Mouse (Mus musculus): ENCODE data around the gene Apex2. TPM values are rescaled to one million over a fixed set of nuclear protein-coding genes. Genes with fewer than 3 reads are reported as not detected.

The Apex2 gene
- polyA plus RNA-seq, 1 experiment from 2014 or later: 21.1 TPM

DNA sequence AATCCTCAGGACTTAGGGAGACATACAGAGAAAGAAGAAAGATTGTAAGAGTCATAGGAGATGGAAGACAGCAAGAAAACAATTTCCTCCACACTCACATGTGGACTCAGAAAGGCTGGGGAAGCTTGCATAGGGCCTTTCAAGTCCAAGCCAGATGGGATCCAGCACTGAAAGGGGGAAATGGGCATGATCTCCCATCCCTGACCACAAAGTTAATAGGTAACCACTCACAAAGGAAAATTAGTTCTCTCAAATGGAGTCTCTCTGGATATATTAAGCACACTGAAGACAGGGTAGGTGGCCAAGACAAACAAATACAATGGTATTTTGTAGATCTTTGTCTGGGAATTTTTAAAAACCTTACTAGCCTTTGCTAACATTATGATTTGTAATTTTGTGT lies 7.7 kb downstream of the Apex2 start:
- no peaks in the 10 kb centered on the region for H3K27me3 ChIP-seq (ENCODE audit: control insufficient read depth, insufficient read depth, low read length)
- no peak for ATAC-seq (ENCODE audit: low FRiP score)
- no peak overlapping the region for H3K4me3 ChIP-seq (ENCODE audit: low read depth, low read length)
- no peak overlapping the region for H3K9ac ChIP-seq (ENCODE audit: low read length)
- H3K4me1 ChIP-seq (ENCODE audit: control insufficient read depth, insufficient read depth, low read length): no peaks in the 10 kb centered on the region
- H3K9me3 ChIP-seq (ENCODE audit: control insufficient read depth, low read length): no peaks in the 10 kb centered on the region
- H3K36me3 ChIP-seq (ENCODE audit: control insufficient read depth, insufficient read depth, low read length): peaks cover 10% of the 10 kb centered on the region; the same call in 1 of the 2 replicates
- no peak overlapping the region for H3K4me2 ChIP-seq
- H3K27ac ChIP-seq (ENCODE audit: low read depth, low read length): no peak overlapping the region
- DNase-seq (ENCODE audit: low spot score, missing footprints): no peak

DNA sequence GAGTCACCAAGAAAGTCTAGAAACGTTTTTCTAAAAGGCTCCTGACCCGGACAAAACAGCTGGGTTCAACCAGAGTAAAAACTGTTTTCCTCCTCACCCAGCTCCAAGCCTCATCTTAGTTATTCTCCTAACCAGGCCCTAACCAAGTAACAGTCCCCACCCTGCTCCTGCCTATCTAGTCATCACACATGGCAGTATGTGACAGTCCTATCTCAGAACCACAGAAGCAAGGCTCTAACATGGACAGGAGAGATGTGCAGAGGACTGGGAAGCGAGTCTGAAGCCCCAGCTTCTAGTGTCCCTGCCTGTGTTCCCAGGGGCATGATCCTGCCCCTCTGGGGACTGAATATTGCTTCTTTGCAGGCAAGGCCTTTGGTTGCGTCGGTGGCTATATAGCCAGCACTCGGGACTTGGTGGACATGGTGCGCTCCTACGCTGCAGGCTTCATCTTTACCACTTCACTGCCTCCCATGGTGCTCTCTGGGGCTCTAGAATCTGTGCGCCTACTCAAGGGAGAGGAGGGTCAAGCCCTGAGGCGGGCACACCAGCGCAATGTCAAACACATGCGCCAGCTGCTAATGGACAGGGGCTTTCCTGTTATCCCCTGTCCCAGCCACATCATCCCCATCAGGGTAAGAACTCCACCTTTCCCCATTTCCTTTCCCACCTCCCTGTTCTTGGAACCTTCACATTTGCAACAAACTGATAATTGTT lies 24.9 kb downstream of the Apex2 start:
- no peaks in the 10 kb centered on the region for H3K4me1 ChIP-seq (ENCODE audit: control insufficient read depth, insufficient read depth, low read length)
- 93% methylated on average over 12 of the region's 12 CpGs for WGBS
- no peaks in the 10 kb centered on the region for H3K36me3 ChIP-seq (ENCODE audit: control insufficient read depth, insufficient read depth, low read length)
- H3K27ac ChIP-seq (ENCODE audit: low read depth, low read length): no peak overlapping the region
- no peaks in the 10 kb centered on the region for H3K27me3 ChIP-seq (ENCODE audit: control insufficient read depth, insufficient read depth, low read length)
- DNase-seq (ENCODE audit: low spot score, missing footprints) (no peak), ATAC-seq (ENCODE audit: low FRiP score) (no peak)
- H3K9me3 ChIP-seq (ENCODE audit: control insufficient read depth, low read length): no peaks in the 10 kb centered on the region
- no peak overlapping the region for H3K4me2 ChIP-seq
- no peak overlapping the region for H3K4me3 ChIP-seq (ENCODE audit: low read depth, low read length)
- no peak overlapping the region for H3K9ac ChIP-seq (ENCODE audit: low read length)

DNA sequence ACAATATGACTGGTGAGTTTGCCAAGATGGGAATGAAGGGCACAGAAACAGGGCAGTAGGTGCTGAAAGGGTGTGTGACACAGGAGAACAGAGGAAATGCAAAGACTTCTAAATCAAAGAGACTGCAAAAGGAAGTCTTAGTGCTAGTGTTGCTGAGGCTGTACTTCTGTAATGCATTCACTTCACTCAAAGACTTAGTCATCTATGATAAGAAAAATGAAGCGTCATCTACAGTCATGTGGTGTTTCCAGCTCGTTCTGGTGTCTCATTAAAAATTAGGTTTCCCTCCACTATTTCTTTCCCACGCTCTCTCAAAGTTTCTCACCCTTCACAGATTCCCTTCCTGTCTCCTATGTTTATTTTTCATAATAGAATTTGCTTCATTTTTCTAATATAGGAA lies 35.6 kb downstream of the Apex2 start:
- Histone ChIP-seq H3K4me3 (ENCODE audit: low read depth, low read length) (no peak overlapping the region), H3K27ac (ENCODE audit: low read depth, low read length) (no peak overlapping the region), H3K36me3 (ENCODE audit: control insufficient read depth, insufficient read depth, low read length) (no peaks in the 10 kb centered on the region), H3K9ac (ENCODE audit: low read length) (no peak overlapping the region), H3K27me3 (ENCODE audit: control insufficient read depth, insufficient read depth, low read length) (0 out of 2 replicates have a peak, but pooled peaks cover 2% of the 10 kb centered on the region), H3K9me3 (ENCODE audit: control insufficient read depth, low read length) (no peaks in the 10 kb centered on the region), H3K4me1 (ENCODE audit: control insufficient read depth, insufficient read depth, low read length) (no peaks in the 10 kb centered on the region), H3K4me2 (no peak overlapping the region)
- 82% methylated on average over 3 of the region's 3 CpGs for WGBS
- no peak for DNase-seq (ENCODE audit: low spot score, missing footprints)
- ATAC-seq (ENCODE audit: low FRiP score): no peak

DNA sequence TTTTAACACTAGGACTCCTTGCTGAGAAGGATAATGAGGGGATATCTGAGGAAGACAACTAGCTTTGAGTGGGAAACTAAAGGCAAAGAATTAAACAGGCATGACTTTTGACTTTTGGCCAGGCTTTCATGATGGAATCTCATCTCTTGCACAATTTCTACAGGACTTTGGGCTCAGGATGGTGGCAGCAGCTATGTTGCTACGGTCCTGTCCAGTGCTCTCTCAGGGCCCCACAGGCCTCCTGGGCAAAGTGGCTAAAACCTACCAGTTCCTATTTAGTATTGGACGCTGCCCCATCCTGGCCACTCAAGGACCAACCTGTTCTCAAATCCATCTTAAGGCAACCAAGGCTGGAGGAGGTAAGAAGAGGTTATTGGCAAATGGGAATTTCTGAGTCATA lies 37.7 kb downstream of the Apex2 start:
- Histone ChIP-seq H3K4me3 (ENCODE audit: low read depth, low read length) (no peak overlapping the region), H3K4me2 (no peak overlapping the region), H3K9me3 (ENCODE audit: control insufficient read depth, low read length) (no peaks in the 10 kb centered on the region), H3K27me3 (ENCODE audit: control insufficient read depth, insufficient read depth, low read length) (0 out of 2 replicates have a peak, but pooled peaks cover 2% of the 10 kb centered on the region), H3K9ac (ENCODE audit: low read length) (no peak overlapping the region), H3K27ac (ENCODE audit: low read depth, low read length) (no peak overlapping the region), H3K4me1 (ENCODE audit: control insufficient read depth, insufficient read depth, low read length) (no peaks in the 10 kb centered on the region), H3K36me3 (ENCODE audit: control insufficient read depth, insufficient read depth, low read length) (no peaks in the 10 kb centered on the region)
- DNase-seq (ENCODE audit: low spot score, missing footprints) (no peak), ATAC-seq (ENCODE audit: low FRiP score) (no peak)
- 90% methylated on average over 2 of the region's 2 CpGs for WGBS

DNA sequence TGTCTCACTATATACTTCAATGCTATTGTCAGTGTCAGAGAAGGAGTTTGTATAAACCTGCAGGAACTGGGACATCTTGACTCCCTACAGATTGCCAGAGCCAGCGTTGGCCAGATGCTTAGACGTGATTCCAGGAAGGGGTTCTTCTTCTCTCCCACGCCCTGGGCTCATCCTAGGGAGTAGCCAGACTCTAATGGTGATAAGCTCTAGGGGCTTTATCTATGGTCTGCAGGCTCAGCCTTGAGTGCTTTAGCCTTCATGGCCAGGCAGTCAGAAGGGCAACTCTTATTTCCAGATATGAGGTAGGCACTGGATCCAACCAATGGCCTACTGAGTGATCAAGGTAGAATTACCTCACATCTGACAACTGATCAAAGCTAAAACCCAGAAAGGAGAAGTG lies 40.0 kb downstream of the Apex2 start:
- DNase-seq (ENCODE audit: low spot score, missing footprints) (no peak), ATAC-seq (ENCODE audit: low FRiP score) (no peak)
- no peak overlapping the region for H3K4me2 ChIP-seq
- 92% methylated on average over 3 of the region's 3 CpGs for WGBS
- no peak overlapping the region for H3K27ac ChIP-seq (ENCODE audit: low read depth, low read length)
- H3K9ac ChIP-seq (ENCODE audit: low read length): no peak overlapping the region
- 0 out of 2 replicates have a peak, but pooled peaks cover 2% of the 10 kb centered on the region for H3K27me3 ChIP-seq (ENCODE audit: control insufficient read depth, insufficient read depth, low read length)
- no peaks in the 10 kb centered on the region for H3K9me3 ChIP-seq (ENCODE audit: control insufficient read depth, low read length)
- no peaks in the 10 kb centered on the region for H3K36me3 ChIP-seq (ENCODE audit: control insufficient read depth, insufficient read depth, low read length)
- no peak overlapping the region for H3K4me3 ChIP-seq (ENCODE audit: low read depth, low read length)
- no peaks in the 10 kb centered on the region for H3K4me1 ChIP-seq (ENCODE audit: control insufficient read depth, insufficient read depth, low read length)

DNA sequence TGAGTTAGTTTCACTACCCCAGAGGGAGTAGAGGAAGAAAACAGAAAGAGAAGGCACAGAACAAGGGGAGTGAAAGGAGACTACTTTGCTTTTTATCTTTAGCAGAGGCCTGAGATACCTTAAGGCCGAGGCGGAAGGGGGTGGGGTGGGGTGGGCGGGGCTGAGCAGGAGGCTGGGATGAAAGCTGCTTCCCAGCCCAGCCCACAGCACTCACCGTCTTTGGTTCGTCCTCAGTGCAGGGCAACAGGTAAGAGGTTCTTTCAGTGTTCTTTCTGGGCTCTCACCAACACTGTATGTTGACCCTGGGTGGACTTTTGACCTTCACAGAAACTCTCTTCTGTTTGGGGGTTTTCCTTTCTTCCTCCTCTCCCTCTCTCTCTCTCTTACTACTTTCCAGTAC lies 42.4 kb downstream of the Apex2 start, which contains the start of gene Alas2:
TSS of gene Alas2 (plus strand) at position 137 of the 400 bp plus-strand sequence.
- no peaks in the 10 kb centered on the region for H3K36me3 ChIP-seq (ENCODE audit: control insufficient read depth, insufficient read depth, low read length)
- H3K4me2 ChIP-seq: no peak within 1 kb of the TSS
- no peaks in the 10 kb centered on the region for H3K4me1 ChIP-seq (ENCODE audit: control insufficient read depth, insufficient read depth, low read length)
- ATAC-seq (ENCODE audit: low FRiP score) (no peak), DNase-seq (ENCODE audit: low spot score, missing footprints) (no peak)
- H3K4me3 ChIP-seq (ENCODE audit: low read depth, low read length): no peak within 1 kb of the TSS
- no peaks in the 10 kb centered on the region for H3K9me3 ChIP-seq (ENCODE audit: control insufficient read depth, low read length)
- H3K9ac ChIP-seq (ENCODE audit: low read length): no peak within 1 kb of the TSS
- no peak within 1 kb of the TSS for H3K27ac ChIP-seq (ENCODE audit: low read depth, low read length)
- H3K27me3 ChIP-seq (ENCODE audit: control insufficient read depth, insufficient read depth, low read length): no peaks in the 10 kb centered on the region
- WGBS: 56% methylated on average over 5 of the region's 5 CpGs

DNA sequence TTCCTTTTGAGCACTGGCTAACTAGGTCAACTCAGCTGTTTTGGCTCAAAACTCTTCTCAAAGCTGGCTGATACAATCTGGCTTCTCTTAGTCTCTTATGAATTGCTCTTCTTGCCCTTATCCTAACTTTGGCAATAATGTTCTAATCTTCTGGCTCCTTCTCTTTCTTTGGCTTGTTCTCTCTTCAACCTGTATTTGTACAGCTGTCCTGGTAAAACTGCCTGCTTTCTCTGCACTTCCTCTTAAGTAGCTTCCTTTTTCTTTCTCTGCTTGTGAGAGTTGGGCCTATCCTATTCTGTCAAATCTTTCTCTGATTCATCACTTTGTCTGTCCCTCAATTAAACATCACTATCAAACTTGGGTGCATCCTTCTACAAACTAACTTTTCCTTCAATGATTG lies 48.0 kb downstream of the Apex2 start:
- DNase-seq (ENCODE audit: low spot score, missing footprints) (no peak), ATAC-seq (ENCODE audit: low FRiP score) (no peak)
- Histone ChIP-seq H3K27ac (ENCODE audit: low read depth, low read length) (no peak overlapping the region), H3K27me3 (ENCODE audit: control insufficient read depth, insufficient read depth, low read length) (no peaks in the 10 kb centered on the region), H3K36me3 (ENCODE audit: control insufficient read depth, insufficient read depth, low read length) (no peaks in the 10 kb centered on the region), H3K4me3 (ENCODE audit: low read depth, low read length) (no peak overlapping the region), H3K9me3 (ENCODE audit: control insufficient read depth, low read length) (no peaks in the 10 kb centered on the region), H3K9ac (ENCODE audit: low read length) (no peak overlapping the region), H3K4me2 (no peak overlapping the region), H3K4me1 (ENCODE audit: control insufficient read depth, insufficient read depth, low read length) (no peaks in the 10 kb centered on the region)

DNA sequence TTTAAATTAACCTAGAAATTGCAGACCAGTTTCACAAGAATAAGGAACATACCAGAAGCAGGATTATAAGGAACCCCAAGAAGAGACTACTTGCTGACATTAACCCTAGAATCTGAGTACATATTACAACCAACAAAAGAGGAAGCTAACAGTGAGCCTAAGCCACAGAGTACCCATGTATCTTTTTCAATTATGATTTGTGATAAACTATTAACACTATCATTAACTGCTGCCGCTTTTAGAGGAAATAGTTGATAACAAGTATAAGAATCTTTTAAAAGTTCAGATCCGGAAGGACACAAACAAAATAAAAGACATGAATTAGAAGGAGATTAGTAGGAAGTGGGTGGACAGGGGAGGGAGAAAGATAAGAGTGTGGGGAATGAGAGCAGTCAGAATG lies 49.6 kb downstream of the Apex2 start:
- no peak for DNase-seq (ENCODE audit: low spot score, missing footprints)
- Histone ChIP-seq H3K9me3 (ENCODE audit: control insufficient read depth, low read length) (no peaks in the 10 kb centered on the region), H3K4me2 (no peak overlapping the region), H3K36me3 (ENCODE audit: control insufficient read depth, insufficient read depth, low read length) (no peaks in the 10 kb centered on the region), H3K4me1 (ENCODE audit: control insufficient read depth, insufficient read depth, low read length) (no peaks in the 10 kb centered on the region), H3K27ac (ENCODE audit: low read depth, low read length) (no peak overlapping the region), H3K27me3 (ENCODE audit: control insufficient read depth, insufficient read depth, low read length) (no peaks in the 10 kb centered on the region), H3K4me3 (ENCODE audit: low read depth, low read length) (no peak overlapping the region), H3K9ac (ENCODE audit: low read length) (no peak overlapping the region)
- 90% methylated on average over 2 of the region's 2 CpGs for WGBS
- ATAC-seq (ENCODE audit: low FRiP score): no peak

DNA sequence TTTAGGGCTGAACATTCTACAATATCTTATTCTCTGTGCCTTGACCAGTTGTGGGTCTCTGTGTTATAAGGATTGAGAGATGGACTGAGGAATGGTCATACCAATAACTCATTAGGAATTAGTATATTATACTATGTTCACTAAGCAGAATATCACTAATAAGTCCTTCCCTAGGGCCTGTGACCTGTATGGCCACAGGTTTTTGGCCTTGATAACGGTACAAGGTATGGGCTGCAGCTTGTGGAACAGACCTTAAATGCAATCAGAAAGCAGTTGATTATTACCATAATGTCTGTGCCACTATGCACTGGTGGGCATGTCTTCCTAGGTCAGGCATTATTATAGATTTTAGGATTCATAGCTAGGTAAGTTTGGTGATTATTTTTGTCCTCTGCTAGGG lies 73.2 kb downstream of the Apex2 start:
- 86% methylated on average over 1 of the region's 1 CpGs for WGBS
- no peaks in the 10 kb centered on the region for H3K36me3 ChIP-seq (ENCODE audit: control insufficient read depth, insufficient read depth, low read length)
- no peak overlapping the region for H3K9ac ChIP-seq (ENCODE audit: low read length)
- ATAC-seq (ENCODE audit: low FRiP score): no peak
- no peak overlapping the region for H3K4me2 ChIP-seq
- no peak for DNase-seq (ENCODE audit: low spot score, missing footprints)
- no peaks in the 10 kb centered on the region for H3K27me3 ChIP-seq (ENCODE audit: control insufficient read depth, insufficient read depth, low read length)
- no peaks in the 10 kb centered on the region for H3K9me3 ChIP-seq (ENCODE audit: control insufficient read depth, low read length)
- no peak overlapping the region for H3K4me3 ChIP-seq (ENCODE audit: low read depth, low read length)
- H3K4me1 ChIP-seq (ENCODE audit: control insufficient read depth, insufficient read depth, low read length): no peaks in the 10 kb centered on the region
- H3K27ac ChIP-seq (ENCODE audit: low read depth, low read length): no peak overlapping the region
